Mouse (Mus musculus): ENCODE measurements around the gene Csrp3. TPM values are rescaled to one million over a fixed set of nuclear protein-coding genes. Genes with fewer than 3 reads are reported as not detected.

Csrp3 gene
- polyA plus RNA-seq (2017; shearing (Covaris generic)): not detected

GRCm38 (mm10) chr7:48847820-48848650 lies at the start of gene Csrp3:
Gene Csrp3, minus strand, starts transcription at chr7:48848033.

GRCm38 (mm10) chr7:48881486-48881885 lies 33.7 kb upstream of the Csrp3 start, which contains the start of gene E2f8:
Gene E2f8, minus strand, starts transcription at chr7:48881596.

GRCm38 (mm10) chr7:48788851-48789572 lies 58.8 kb downstream of the Csrp3 start, which contains the start of gene Zdhhc13:
Gene Zdhhc13, plus strand, starts transcription at chr7:48789003.

Other genes with a start within 250 kb of the Csrp3 start
- not detected for gene Mrgprb3, start 204.2 kb downstream of the Csrp3 start, polyA plus RNA-seq (2017; shearing (Covaris generic))
- gene Zdhhc13, start 59.0 kb downstream of the Csrp3 start, polyA plus RNA-seq (2017; shearing (Covaris generic)): 35.2 TPM
- gene E2f8, start 33.6 kb upstream of the Csrp3 start, polyA plus RNA-seq (2017; shearing (Covaris generic)): 2.4 TPM
- gene Nav2, start 60.7 kb upstream of the Csrp3 start, polyA plus RNA-seq (2017; shearing (Covaris generic)): 28.4 TPM